Mouse (Mus musculus) kidney, embryonic 16.5 days (tissue): ENCODE data around the gene Nckap5. TPM values are rescaled to one million over a fixed set of nuclear protein-coding genes. Genes with fewer than 3 reads are reported as not detected.

ENCODE experiments used
- ATAC-seq: fragments of 200-750 bp; cut with Nextera tagmentation; 2 replicates; pipeline ENCODE4 v1.8.0; 2017; ENCODE audit warnings: moderate TSS enrichment; ENCODE audit not compliant: low FRiP score, low TSS enrichment
- H3K27ac ChIP-seq: fragments of 300-500 bp; sonication (generic); 2 replicates; pipeline ENCODE4 v1.5.1; 2014; ENCODE audit warnings: low read length
- H3K27me3 ChIP-seq: fragments of 300-500 bp; sonication (generic); 2 replicates; pipeline ENCODE4 v1.6.1; 2014; ENCODE audit warnings: low read length, control low read depth, mixed read lengths; ENCODE audit not compliant: insufficient read depth
- H3K36me3 ChIP-seq: fragments of 300-500 bp; sonication (generic); 2 replicates; pipeline ENCODE4 v1.6.1; 2014; ENCODE audit warnings: low read length, control low read depth, mixed read lengths; ENCODE audit not compliant: insufficient read depth
- H3K4me1 ChIP-seq: fragments of 300-500 bp; sonication (generic); 2 replicates; pipeline ENCODE4 v1.6.1; 2014; ENCODE audit warnings: low read length, control low read depth, mixed read lengths; ENCODE audit not compliant: insufficient read depth
- H3K4me2 ChIP-seq: fragments of 300-500 bp; sonication (generic); replicated peaks from 2 replicates; pipeline ENCODE4 v1.6.1; 2014; ENCODE audit warnings: low read depth, low read length
- H3K4me3 ChIP-seq: fragments of 300-500 bp; sonication (generic); 2 replicates; pipeline ENCODE4 v1.5.1; 2014; ENCODE audit warnings: mild to moderate bottlenecking, low read length
- H3K9ac ChIP-seq: fragments of 300-500 bp; sonication (generic); replicated peaks from 2 replicates; pipeline ENCODE4 v1.6.1; 2014; ENCODE audit warnings: low read length
- H3K9me3 ChIP-seq: fragments of 300-500 bp; sonication (generic); 2 replicates; pipeline ENCODE4 v1.6.1; 2016; ENCODE audit warnings: low read length, control low read depth
- WGBS: fragments of 180-500 bp; shearing (Covaris S2); extraction: QIAGEN DNeasy Blood & Tissue Kit; methylation state at CpG from one replicate; pipeline ENCODE4 v1.1.7; 2014; 5-methylcytosine and 5-hydroxymethylcytosine counted together
- polyA plus RNA-seq: library from polyadenylated mRNA; unstranded; fragments of >200 nt; fragmentation: Nextera tagmentation; extraction: Ambion mirVana; gene quantifications from 2 replicates; pipeline ENCODE4 v1.2.1, GENCODE M21; 2015

The Nckap5 gene
- polyA plus RNA-seq, 1 experiment from 2014 or later, result 4.2 TPM

GRCm38 (mm10) chr1:126829031-126829430 is 1.6 kb downstream of the Nckap5 start:
- 77% methylated on average over 9 of the region's 9 CpGs for WGBS
- peaks cover 5% of the 10 kb centered on the region; the same call in 1 of the 2 replicates for H3K27me3 ChIP-seq
- no peaks in the 10 kb centered on the region for H3K4me1 ChIP-seq
- no peak overlapping the region for H3K4me3 ChIP-seq
- no peak overlapping the region for H3K27ac ChIP-seq
- no peak for ATAC-seq
- H3K9me3 ChIP-seq, result 0 out of 2 replicates have a peak, but pooled peaks cover 4% of the 10 kb centered on the region
- no peaks in the 10 kb centered on the region for H3K36me3 ChIP-seq
- H3K4me2 ChIP-seq, result no peak overlapping the region
- H3K9ac ChIP-seq, result no peak overlapping the region

- Histone ChIP-seq H3K9ac (no peak overlapping the region), H3K36me3 (no peaks in the 10 kb centered on the region), H3K4me1 (no peaks in the 10 kb centered on the region), H3K4me3 (no peak overlapping the region), H3K4me2 (no peak overlapping the region), H3K9me3 (0 out of 2 replicates have a peak, but pooled peaks cover 4% of the 10 kb centered on the region), H3K27me3 (peaks cover 1% of the 10 kb centered on the region; the same call in 1 of the 2 replicates), H3K27ac (no peak overlapping the region)
- 66% methylated on average over 3 of the region's 3 CpGs for WGBS
- ATAC-seq, result no peak
Measured at GRCm38 (mm10) chr1:126824841-126825240, 5.8 kb downstream of the Nckap5 start.

- 61% methylated on average over 6 of the region's 6 CpGs for WGBS
- 0 out of 2 replicates have a peak, but pooled peaks cover 4% of the 10 kb centered on the region for H3K9me3 ChIP-seq
- H3K36me3 ChIP-seq, result no peaks in the 10 kb centered on the region
- H3K4me2 ChIP-seq, result no peak overlapping the region
- H3K27ac ChIP-seq, result no peak overlapping the region
- no peak overlapping the region for H3K9ac ChIP-seq
- H3K4me3 ChIP-seq, result no peak overlapping the region
- ATAC-seq, result no peak
- no peaks in the 10 kb centered on the region for H3K27me3 ChIP-seq
- H3K4me1 ChIP-seq, result peaks cover 6% of the 10 kb centered on the region; the same call in 1 of the 2 replicates
Measured at GRCm38 (mm10) chr1:126822246-126822645, 8.4 kb downstream of the Nckap5 start.

GRCm38 (mm10) chr1:126817381-126818034 is 13.1 kb downstream of the Nckap5 start:
- no peak overlapping the region for H3K4me3 ChIP-seq
- H3K36me3 ChIP-seq, result no peaks in the 10 kb centered on the region
- no peaks in the 10 kb centered on the region for H3K27me3 ChIP-seq
- H3K4me1 ChIP-seq, result peaks cover 8% of the 10 kb centered on the region; the same call in 1 of the 2 replicates
- H3K4me2 ChIP-seq, result no peak overlapping the region
- H3K27ac ChIP-seq, result no peak overlapping the region
- peak; percentile 85 for ATAC-seq
- no peak overlapping the region for H3K9ac ChIP-seq
- no peaks in the 10 kb centered on the region; the same call in 1 of the 2 replicates for H3K9me3 ChIP-seq
- 31% methylated on average over 9 of the region's 9 CpGs for WGBS

- Histone ChIP-seq H3K4me2 (no peak overlapping the region), H3K9ac (no peak overlapping the region), H3K4me3 (no peak overlapping the region), H3K27ac (no peak overlapping the region), H3K4me1 (no peaks in the 10 kb centered on the region), H3K27me3 (no peaks in the 10 kb centered on the region), H3K9me3 (no peaks in the 10 kb centered on the region), H3K36me3 (no peaks in the 10 kb centered on the region)
- no peak for ATAC-seq
- WGBS, result 79% methylated on average over 3 of the region's 3 CpGs
Measured at GRCm38 (mm10) chr1:126806994-126807611, 23.5 kb downstream of the Nckap5 start.

- no peak overlapping the region for H3K4me2 ChIP-seq
- no peak overlapping the region for H3K4me3 ChIP-seq
- no peaks in the 10 kb centered on the region for H3K9me3 ChIP-seq
- 47% methylated on average over 7 of the region's 7 CpGs for WGBS
- H3K9ac ChIP-seq, result no peak overlapping the region
- no peaks in the 10 kb centered on the region for H3K27me3 ChIP-seq
- H3K36me3 ChIP-seq, result no peaks in the 10 kb centered on the region
- ATAC-seq, result no peak
- H3K27ac ChIP-seq, result no peak overlapping the region
- H3K4me1 ChIP-seq, result 0 out of 2 replicates have a peak, but pooled peaks cover 1% of the 10 kb centered on the region
Measured at GRCm38 (mm10) chr1:126806548-126806947, 24.1 kb downstream of the Nckap5 start.

- Histone ChIP-seq H3K4me3 (no peak overlapping the region), H3K4me2 (no peak overlapping the region), H3K4me1 (0 out of 2 replicates have a peak, but pooled peaks cover 2% of the 10 kb centered on the region), H3K36me3 (no peaks in the 10 kb centered on the region), H3K27ac (no peak overlapping the region), H3K9me3 (no peaks in the 10 kb centered on the region), H3K9ac (no peak overlapping the region), H3K27me3 (no peaks in the 10 kb centered on the region)
- 63% methylated on average over 3 of the region's 3 CpGs for WGBS
- no peak for ATAC-seq
Measured at GRCm38 (mm10) chr1:126802405-126802804, 28.2 kb downstream of the Nckap5 start.

- ATAC-seq, result 0 out of 2 replicates have a peak, but pooled peaks have one; percentile 31
- Histone ChIP-seq H3K9ac (no peak overlapping the region), H3K27me3 (no peaks in the 10 kb centered on the region), H3K27ac (no peak overlapping the region), H3K4me2 (no peak overlapping the region), H3K4me1 (0 out of 2 replicates have a peak, but pooled peaks cover 2% of the 10 kb centered on the region), H3K4me3 (no peak overlapping the region), H3K36me3 (no peaks in the 10 kb centered on the region), H3K9me3 (no peaks in the 10 kb centered on the region)
- WGBS, result 57% methylated on average over 8 of the region's 8 CpGs
Measured at GRCm38 (mm10) chr1:126801706-126802105, 28.9 kb downstream of the Nckap5 start.

GRCm38 (mm10) chr1:126799379-126799798 is 31.2 kb downstream of the Nckap5 start:
- peak; percentile 76; the same call in 1 of the 2 replicates for ATAC-seq

More at GRCm38 (mm10) chr1:126799379-126799798, 31.2 kb downstream of the Nckap5 start:
- 0 out of 2 replicates have a peak overlapping the region, but pooled peaks have one; percentile 4 for H3K4me2 ChIP-seq
- no peak overlapping the region for H3K4me3 ChIP-seq
- H3K9ac ChIP-seq, result no peak overlapping the region
- 32% methylated on average over 11 of the region's 11 CpGs for WGBS
- H3K36me3 ChIP-seq, result no peaks in the 10 kb centered on the region
- H3K4me1 ChIP-seq, result 0 out of 2 replicates have a peak, but pooled peaks cover 2% of the 10 kb centered on the region
- H3K27me3 ChIP-seq, result no peaks in the 10 kb centered on the region
- no peak overlapping the region for H3K27ac ChIP-seq
- H3K9me3 ChIP-seq, result no peaks in the 10 kb centered on the region
